Mouse (Mus musculus) heart, adult 11 months (tissue): ENCODE measurements around the gene Hcn3.

ENCODE experiments used
- DNase-seq: peaks from one replicate; pipeline ENCODE4 v3.0.0; 2022

Hcn3 gene

GRCm38 (mm10) chr3:89159616-89160344, at the start of gene Hcn3:
Hcn3 (minus strand) TSS chr3:89160196.
- peak; percentile 92 for DNase-seq

GRCm38 (mm10) chr3:89209731-89210130, 49.7 kb upstream of the Hcn3 start:
- peak; percentile 91 for DNase-seq

- DNase-seq = peak; percentile 84
Observed at GRCm38 (mm10) chr3:89208736-89209135, 48.7 kb upstream of the Hcn3 start.

DNA sequence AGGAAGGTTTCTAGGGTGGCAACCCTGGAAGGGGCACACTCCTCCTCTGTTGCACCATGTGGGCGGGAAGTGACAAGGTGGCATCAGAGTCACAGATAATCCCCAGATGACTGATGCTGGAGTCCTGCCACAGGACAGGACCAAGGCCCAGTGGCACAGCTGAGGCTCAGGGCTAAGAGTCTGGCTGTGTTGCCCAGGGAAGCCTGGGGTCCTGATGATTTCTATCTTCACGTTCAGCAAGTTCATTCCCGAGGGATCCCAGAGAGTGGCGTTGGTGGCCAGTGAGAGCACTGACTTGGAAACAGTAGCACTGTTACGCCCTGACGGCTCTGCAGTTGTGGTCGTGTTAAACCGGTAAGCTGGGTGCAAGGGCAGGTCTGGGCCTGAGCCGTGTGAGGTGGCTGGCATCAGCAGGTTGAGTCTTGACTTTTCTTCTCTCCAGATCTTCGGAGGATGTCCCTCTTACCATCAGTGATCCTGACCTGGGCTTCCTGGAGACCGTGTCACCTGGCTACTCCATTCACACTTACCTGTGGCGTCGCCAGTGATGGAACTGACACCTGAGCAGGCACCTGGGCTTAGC, 48.2 kb upstream of the Hcn3 start:
- peak; percentile 88 for DNase-seq

- no peak for DNase-seq
Observed at GRCm38 (mm10) chr3:89206695-89207094, 46.7 kb upstream of the Hcn3 start.

DNA sequence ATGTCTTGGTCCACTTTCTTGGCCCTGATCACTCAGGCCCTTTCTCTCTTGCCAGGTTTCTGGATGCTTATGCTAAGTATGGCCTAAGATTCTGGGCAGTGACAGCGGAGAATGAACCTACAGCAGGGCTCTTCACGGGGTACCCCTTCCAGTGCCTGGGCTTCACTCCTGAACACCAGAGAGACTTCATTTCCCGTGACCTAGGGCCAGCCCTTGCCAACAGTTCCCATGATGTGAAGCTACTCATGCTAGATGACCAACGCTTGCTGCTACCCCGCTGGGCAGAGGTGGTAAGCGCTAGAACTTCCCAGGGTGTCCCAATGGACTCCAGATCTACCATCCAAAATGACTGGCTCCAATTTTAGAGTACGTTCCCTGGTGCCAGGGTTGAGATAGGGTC, 46.1 kb upstream of the Hcn3 start:
- peak; percentile 90 for DNase-seq

DNA sequence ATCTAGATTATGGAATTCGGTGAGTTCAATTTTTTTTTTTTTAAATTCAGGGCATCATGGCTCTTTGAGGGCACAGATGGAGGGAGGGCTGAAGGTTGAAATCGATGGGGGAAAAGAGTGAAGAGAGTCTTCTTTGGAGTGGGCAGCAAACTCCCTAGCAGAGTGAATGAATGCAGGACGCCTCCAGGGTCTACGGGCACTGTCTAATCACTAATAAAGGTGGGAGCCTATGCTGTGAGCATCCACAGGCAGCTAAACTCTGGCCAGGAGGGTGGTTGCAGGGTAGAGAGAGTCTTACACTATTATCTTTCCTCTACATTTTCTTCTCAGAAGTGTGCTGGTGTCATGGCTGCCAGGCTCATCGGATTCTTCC, 43.1 kb upstream of the Hcn3 start:
- no peak for DNase-seq

DNA sequence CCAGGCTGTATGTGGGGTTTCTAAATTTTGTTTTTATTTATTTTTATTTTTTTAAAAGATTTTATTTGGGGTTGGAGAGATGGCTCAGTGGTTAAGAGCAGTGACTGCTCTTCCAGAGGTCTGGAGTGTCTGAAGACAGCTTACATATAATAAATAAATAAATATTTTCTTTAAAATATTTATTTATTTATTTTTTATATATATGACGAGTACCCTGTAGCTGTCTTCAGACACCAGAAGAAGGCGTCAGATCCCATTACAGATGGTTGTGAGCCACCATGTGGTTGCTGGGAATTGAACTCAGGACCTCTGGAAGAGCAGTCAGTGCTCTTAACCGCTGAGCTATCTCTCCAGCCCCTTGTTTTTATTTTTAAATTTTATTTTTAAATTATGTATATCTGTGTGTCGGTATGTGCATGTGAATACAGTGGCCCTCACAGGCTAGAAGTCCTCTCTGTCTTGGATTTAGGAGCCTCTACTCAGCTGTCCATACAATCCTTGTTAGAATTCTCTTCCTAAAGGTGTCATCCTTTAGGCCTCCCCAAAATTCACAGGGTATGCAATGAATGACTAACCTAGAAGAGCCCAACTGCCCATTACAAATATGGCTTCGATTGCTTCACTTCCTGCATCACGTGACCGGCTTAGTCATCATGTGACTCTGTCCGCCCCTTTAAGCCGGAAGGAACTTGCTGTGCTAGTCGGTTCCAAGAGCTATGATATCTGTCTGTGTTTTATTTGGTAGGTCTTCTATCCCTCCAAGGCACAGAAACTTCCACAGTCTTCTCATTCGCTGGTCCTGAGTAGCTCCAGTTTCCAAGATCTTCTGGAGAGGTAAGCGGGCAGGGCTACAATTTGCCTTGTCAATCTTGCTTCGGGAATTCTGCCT, 42.5 kb upstream of the Hcn3 start, which contains the start of gene Gba:
TSS of gene Gba (plus strand) at position 676 of the 889 bp plus-strand sequence.
- peak; percentile 97 for DNase-seq

DNA sequence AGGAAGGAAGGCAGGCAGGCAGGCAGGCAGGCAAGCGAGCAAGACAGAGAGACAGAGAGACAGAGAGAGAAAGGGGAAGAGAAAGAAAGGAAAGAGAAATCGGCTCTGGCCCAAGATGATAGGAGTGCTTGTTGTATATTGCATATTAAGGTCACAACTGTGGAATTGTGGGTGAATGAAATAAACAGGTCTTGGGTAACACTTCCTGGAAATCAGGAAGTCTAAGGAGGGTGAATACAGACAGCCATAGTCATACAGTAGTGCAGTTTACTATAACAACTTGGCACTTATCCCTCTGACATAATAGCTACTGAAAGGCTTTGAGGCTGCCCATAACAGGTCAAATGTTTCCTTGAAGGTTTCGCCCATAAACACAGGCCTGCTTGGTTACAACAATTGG, 39.8 kb upstream of the Hcn3 start:
- no peak for DNase-seq

- peak; percentile 99 for DNase-seq
Observed at GRCm38 (mm10) chr3:89195979-89196877, 36.2 kb upstream of the Hcn3 start.

GRCm38 (mm10) chr3:89193853-89194252, 33.9 kb upstream of the Hcn3 start:
- DNase-seq = no peak

DNA sequence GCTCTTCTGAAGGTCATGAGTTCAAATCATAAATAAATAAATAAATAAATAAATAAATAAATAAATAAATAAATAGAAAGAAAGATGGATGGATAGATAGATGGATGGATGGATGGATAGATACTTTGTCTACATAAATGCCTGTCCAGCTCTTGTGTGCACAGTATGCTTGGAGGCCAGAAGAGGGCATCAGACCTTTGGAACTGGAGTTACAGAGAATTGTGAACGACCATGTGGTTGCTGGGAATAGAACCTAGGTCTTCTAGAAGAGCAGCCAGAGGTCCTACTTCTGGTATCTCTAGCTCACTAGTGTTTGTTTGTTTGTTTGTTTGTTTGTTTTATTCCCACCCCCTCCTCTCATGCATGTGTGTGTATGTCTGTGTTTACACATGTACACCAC, 33.4 kb upstream of the Hcn3 start:
- no peak for DNase-seq

- DNase-seq = no peak
Observed at GRCm38 (mm10) chr3:89190436-89190835, 30.4 kb upstream of the Hcn3 start.

GRCm38 (mm10) chr3:89188478-89188875, 28.5 kb upstream of the Hcn3 start:
- no peak for DNase-seq

DNA sequence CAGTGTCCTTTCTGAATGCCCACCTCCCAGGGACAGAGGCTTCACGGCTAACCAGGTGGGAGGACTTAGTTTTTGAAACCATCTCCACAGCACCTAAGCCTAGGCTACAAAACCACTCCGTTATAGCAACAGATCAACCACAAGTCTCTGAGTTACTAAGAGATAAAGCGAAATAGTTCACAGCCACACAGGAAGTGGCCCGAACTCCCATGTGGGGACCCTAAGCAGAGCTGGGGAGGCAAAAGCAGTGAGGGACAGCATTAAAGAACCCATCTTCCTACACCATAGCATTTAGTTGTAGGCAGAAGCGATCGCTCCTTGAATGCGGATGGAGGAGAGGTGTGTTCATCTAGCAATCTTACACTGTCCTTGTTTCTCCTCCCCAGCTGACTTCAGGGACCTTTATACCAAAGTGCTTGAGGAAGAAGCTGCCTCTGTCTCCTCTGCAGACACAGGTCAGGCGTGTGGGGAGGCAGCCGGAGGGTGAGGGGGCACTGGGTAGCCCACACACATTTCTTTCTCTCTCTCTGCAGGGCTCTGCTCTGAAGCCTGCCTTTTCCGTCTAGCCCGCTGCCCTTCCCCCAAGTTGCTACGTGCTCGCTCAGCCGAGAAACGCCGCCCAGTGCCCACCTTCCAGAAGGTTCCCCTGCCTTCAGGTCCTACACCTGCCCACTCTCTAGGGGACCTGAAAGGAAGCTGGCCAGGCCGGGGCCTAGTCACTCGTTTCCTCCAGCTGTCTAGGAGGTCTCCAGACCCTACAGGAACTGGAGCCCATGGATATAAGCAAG, 27.9 kb upstream of the Hcn3 start:
- DNase-seq = no peak

DNA sequence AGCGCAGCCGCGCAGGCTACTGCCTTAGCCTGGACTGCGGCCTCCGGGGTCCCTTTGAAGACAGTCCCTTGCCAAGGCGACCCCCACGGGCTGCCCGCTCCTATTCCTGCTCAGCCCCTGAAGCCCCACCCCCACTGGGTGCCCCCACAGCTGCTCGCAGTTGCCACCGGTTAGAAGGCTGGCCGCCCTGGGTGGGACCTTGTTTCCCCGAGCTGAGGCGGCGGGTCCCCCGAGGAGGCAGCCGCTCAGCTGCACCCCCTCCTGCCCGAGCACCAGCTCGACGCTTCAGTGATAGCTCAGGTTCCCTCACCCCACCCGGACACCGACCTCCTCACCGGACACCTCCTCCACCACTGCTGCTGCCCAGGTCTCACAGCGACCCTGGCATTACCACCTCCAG, 27.2 kb upstream of the Hcn3 start:
- DNase-seq = no peak

DNA sequence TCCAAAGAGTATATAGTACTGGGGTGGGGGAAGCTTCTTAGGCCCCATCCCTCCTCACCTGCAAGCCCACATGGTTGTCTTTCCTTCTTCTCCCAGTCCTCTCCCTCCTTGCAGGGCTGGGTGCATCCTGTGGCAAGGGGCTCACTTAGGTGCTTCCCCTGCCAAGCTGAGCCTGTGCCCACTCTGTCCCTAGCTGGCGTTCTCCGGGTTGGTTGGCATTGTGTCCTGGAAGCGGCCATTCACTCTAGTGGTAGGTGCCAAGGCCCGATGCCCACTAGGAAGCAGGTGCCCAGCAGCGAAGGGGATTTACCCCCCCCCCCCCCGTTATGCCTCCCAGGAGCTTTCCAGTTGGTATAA, 23.9 kb upstream of the Hcn3 start:
- peak; percentile 94 for DNase-seq

GRCm38 (mm10) chr3:89183058-89183958, 23.3 kb upstream of the Hcn3 start, which contains the start of gene Fam189b:
Fam189b (plus strand) TSS chr3:89183143.
- peak; percentile 99 for DNase-seq

DNA sequence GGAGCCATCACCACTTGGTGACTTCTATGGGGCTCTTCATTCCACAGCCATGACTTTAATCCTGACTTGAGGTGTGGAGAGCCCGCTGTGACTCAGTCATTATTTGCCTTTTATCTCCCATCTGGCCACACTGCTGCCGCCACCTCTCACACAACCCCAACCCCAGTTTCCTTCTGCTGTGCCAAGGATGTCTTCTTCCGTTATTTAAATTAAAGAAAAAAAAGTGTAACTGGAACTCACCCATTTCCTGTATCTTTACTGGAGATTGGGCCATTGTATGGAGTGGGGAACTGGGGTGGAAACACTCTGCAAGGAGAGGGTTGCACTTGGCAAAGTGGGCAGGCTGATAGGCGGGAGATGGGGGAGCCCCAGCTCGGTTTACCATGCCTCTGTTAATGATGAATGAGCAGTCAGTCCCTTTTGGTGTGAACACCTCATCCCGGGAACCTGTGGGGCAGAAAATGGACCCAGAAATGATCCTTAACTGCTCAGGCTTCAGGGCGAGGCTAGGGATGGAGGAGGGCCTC, 22.6 kb upstream of the Hcn3 start:
- no peak for DNase-seq

DNA sequence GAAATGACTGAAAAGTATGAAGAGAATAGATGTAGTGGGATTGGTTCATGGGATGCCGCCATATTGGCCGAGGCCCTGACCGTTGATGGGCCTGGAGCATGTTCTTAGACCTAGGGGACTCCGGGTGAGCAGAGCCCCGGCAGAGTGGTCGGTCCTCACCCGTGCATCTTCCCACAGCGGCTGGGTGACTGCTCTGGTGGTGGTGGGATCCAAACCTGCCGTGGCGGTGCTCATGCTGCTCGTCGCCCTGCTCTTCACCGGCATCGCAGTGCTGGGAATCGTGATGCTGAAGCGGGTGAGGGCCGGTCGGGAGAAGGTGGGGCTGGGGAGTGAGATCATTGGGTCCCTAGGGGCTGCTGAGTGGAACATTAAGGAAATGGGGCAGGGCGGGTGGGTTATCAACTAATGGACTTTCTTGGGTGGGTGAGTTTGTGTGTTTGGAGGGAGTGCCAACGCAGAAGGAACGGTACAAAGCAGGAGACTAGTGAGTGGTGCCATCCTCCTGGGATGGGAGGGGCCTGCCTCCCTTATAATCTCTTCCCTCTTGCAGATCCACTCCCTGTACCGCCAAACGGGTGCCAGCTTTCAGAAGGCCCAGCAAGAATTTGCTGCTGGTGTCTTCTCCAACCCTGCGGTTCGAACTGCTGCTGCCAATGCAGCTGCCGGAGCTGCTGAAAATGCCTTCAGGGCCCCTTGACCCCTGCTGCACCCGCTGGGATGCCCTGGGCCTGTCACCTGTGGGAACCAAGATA, 21.9 kb upstream of the Hcn3 start:
- DNase-seq = peak; percentile 93
